Mouse (Mus musculus) skeletal muscle tissue, adult 2 months (tissue): ENCODE data around the gene 5730455P16Rik.
A peak's percentile ranks its signal among the peaks of the same experiment; 100 is the strongest.
"Not testable (repeated sequence)": the region's sequence is repeated elsewhere in the genome, so short reads cannot be mapped to it uniquely, and the experiment has no call there.

ENCODE experiments used
- DNase-seq: peaks from one replicate; pipeline ENCODE4 v3.0.0-alpha.2; 2012; ENCODE audit warnings: low read depth, low spot score

The 5730455P16Rik gene

DNA sequence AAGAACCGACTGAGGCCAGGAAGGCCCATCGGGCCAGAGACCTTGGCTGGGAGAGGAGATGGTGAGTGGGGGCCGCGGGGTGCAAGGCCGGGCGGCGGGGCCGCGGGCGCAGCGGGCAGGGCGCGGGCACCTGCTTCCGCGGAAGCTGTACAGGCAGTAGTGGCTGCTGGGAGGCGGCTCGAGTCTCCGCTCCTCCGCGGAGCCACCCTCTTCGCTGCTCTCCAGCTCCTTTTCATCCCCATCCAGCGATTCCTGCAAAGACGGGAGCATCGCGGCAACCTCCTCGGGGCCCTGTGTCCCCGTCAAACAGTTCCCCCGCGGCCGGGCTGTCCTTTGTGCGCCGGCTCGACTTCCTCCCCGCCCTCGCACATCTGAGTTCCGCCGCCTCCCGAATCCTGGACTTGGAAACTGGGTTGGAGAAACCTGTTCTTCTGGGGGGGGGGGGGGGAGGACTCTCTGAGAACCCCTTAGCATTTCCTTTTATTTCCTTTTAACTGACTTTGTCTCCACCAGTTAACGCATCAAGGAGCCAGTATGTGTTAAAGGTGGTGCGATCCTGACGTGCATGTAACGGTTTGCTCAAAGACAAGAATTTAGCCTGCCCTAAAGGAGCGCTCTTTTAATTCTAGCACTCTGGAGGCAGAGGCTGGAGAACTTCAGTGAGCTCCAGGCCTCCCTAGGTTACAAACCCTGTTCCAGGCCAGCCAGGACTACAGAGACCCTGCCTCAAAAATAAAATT is at the start of gene 5730455P16Rik:
5730455P16Rik (minus strand) TSS at position 323 of the 740 bp plus-strand sequence.
- peak; percentile 54 for DNase-seq

DNA sequence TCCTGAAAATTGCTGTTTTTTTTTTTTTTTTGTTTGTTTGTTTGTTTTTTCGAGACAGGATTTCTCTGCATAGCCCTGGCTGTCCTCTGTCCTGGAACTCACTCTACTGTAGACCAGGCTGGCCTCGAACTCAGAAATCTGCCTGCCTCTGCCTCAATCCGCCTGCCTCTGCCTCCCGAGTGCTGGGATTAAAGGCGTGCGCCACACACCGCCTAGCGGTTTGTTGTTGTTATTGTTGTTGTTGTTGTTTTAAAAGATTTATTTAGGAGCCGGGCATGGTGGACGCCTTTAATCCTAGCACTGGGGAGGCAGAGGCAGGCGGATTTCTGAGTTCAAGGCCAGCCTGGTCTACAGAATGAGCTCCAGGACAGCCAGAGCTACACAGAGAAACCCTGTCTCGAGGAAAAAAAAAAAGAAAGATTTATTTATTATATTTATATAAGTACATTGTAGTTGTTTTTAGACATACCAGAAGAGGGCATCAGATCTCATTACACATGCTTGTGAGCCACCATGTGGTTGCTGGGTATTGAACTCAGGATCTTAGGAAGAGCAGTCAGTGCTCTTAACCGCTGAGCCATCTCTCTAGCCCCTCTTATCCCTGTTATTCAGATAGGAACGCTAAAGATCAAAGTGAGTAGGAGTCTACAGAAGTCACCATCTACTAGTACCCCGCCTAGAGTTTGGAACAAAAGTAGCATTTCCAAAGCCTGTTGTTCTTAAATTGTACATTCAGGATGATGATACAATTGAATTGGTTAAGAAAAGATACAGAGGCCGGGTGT is 48.4 kb upstream of the 5730455P16Rik start:
- DNase-seq = not testable (repeated sequence)

DNA sequence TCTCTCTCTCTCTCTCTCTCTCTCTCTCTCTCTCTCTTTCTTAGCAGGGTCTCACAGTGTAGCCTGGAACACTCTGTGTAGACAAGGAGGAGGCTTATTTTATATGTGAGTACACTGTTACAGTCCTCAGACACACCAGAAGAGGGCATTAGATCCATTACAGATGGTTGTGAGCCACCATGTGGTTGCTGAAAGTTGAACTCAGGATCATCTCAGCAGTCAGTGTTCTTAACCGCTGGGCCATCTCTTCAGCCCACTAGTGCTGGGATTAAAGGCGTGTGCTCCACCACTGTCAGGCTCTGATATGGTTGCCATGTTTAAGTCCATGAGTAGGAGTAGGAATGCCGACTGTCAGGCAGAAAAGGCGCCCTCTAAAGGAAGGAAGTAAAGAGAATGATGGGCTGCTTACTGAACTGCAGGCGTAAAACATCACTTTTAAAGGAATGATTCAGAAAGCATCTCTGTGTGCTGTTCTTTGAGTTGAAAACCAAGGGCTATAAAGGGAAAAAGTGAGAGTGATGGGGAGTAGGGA is 47.5 kb upstream of the 5730455P16Rik start:
- no peak for DNase-seq

- no peak for DNase-seq
Measured at GRCm38 (mm10) chr11:80424691-80425090, 46.9 kb upstream of the 5730455P16Rik start.

DNA sequence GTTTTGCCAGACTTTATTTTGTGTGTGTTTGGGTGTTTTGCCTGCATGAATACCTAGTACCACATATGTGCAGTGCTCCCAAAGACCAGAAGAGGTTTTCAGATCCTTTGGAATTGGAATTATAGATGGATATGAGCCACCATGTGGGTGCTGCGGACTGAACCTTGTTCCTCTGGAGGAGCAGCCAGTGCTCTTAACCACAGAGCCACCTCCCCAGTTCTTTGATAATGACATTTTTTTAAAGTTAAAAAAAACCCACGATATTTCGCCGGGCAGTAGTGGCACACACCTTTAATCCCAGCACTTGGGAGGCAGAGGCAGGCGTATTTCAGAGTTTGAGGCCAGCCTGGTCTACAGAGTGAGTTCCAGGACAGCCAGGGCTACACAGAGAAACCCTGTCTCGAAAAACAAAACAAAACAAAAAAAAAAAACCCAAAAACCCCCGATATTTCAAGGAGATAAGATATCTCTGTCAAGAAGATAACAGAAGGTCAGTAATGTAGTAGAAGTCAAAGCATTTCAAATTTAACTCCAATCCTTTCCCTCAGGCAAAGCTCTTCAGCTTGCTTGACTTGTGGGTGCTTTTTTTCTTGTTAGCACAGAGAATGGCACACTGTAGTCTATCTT is 43.7 kb upstream of the 5730455P16Rik start:
- no peak for DNase-seq

- no peak for DNase-seq
Measured at GRCm38 (mm10) chr11:80420202-80420984, 42.6 kb upstream of the 5730455P16Rik start.

DNA sequence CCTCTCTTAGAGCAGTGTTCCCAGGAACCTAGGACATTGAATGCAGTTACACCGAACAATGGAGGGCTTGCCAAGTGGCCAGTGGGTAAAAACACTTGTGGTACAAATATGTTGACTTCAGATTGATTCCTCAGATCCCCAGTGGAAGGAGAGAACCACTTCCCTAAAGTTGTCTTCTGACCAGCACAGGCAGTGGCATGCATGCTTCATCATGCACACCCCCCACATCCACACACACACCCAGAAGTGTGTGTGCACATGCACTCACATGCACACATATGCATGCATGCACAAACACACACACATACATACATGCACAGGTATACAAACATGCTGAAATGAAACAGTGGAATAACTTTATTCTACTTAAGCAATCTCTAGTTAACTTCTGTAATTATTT is 41.9 kb upstream of the 5730455P16Rik start:
- DNase-seq = no peak

DNA sequence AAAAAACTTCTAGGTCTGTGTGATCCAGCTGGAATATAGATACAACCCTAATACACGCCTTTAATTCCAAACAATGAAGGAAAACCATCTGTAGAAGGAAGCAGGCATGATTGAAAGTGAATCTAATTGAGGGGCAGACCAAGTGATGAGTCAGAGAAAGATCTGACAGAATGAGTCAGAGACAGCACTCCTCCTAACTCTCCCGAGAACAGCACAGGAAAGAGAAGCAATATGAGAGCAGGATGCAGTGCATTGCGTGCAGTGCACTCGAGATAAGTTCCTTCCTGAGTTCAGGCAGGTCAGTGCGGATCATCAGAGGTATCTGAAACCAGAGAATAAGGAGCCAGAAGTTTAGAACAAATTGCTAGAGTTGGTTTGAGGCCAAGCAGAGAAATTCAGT is 39.3 kb upstream of the 5730455P16Rik start:
- DNase-seq = no peak

DNA sequence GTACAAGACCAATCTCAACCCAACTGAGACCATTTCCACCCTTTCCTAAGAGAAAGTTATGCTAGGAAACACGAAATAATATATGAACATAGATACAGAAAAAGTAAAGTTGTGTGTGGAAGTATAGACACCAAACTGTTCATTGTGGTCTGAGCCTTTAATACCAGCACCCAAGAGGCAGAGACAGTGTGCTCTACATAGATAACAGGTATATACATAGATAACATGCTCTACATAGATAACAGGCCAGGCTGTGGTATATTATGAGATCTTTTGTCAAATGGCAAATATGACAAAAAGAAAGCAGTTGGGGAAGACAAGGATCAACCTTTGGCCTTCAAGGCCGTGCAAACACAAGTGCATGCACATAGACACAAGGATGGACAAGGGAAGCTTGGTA is 32.5 kb upstream of the 5730455P16Rik start:
- no peak for DNase-seq

DNA sequence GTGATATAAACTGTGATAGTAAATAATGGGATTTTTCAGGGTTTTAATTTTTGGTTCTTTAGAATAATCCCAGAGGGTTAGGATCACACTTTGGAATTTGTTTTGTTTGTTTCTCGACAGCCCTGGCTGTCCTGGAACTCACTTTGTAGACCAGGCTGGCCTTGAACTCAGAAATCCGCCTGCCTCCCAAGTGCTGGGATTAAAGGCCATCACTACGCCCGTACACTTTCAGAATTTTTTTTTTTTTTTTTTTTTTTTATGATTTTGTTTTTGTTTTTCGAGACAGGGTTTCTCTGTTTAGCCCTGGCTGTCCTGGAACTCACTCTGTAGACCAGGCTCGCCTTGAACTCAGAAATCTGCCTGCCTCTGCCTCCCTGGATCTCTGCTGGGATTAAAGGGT is 30.0 kb upstream of the 5730455P16Rik start:
- not testable (repeated sequence) for DNase-seq

DNA sequence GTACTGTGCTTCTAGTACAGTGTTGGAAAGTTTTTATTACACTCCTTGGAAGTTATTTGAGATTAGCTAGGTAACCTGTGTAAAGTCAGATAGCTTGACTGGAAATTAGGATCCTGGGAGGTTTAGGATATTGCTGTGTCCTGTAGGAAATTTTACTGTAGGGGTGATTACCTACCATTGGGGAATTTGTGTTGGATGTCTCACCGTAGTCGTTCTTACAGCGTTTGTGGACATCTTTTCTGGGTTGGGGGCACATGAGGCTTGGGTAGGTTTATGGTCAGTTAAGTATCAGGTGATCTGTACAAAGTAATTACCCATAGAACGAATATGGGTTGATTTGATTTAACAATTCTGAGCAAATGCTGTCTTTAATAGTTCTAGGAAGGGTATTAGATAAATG is 18.8 kb upstream of the 5730455P16Rik start:
- DNase-seq = no peak

- DNase-seq = no peak
Measured at GRCm38 (mm10) chr11:80395930-80396329, 18.1 kb upstream of the 5730455P16Rik start.

- DNase-seq = no peak
Measured at GRCm38 (mm10) chr11:80391407-80392120, 13.7 kb upstream of the 5730455P16Rik start.

DNA sequence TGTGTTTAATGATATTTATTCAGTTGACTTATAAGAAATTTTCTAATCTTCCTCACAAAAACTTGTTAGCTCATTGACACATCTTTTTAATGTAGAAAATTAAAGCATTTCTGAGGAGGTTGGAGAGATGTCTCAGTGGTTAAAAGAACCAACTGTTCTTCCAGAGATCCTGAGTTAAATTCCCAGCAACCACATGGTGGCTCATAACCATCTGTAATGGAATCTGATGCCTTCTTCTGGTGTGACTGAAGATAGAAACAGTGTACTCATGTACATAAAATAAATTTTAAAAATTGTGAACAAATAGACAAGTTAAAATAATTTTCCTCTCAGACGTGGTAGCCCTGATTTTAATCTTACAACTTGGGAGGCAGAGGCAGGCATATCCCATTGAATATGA is 12.1 kb upstream of the 5730455P16Rik start:
- DNase-seq = no peak

GRCm38 (mm10) chr11:80386790-80387189 is 9.0 kb upstream of the 5730455P16Rik start:
- DNase-seq = no peak

DNA sequence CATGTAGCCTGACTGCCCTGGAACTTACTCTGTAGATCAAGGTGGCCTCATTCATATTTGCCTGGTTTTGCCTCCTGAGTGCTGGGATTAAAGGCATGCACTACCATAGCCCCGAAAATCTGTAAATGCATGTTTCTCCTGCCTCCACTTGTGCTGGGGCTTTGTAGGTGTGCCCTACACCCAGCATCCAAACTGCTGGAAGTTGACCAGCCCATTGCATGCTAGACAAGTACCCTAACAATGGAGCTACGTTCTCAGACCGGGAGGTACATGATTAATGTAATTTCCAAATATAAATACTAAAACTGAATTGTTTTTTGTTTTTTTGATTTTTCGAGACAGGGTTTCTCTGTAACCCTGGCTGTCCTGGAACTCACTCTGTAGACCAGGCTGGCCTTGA is 7.2 kb upstream of the 5730455P16Rik start:
- DNase-seq = no peak

DNA sequence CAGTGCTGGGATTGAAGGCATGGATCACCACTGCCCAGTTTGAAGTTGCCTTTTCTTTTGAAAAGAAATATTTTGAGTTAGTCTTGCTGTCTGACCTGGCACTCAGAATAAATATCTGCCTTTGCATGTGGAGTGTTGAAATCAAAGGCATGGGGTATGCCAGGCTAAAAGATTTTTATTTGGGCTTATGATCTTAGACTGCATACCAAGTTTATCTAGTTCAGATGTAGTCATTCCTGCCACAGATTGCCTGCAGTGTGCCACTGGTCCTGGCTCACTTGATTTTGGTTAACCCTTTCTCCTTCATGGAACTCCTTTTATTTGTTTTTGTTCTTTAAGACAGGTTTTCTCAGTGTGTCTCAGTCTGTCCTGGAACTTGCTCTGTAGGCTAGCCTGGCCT is 6.6 kb upstream of the 5730455P16Rik start:
- no peak for DNase-seq

DNA sequence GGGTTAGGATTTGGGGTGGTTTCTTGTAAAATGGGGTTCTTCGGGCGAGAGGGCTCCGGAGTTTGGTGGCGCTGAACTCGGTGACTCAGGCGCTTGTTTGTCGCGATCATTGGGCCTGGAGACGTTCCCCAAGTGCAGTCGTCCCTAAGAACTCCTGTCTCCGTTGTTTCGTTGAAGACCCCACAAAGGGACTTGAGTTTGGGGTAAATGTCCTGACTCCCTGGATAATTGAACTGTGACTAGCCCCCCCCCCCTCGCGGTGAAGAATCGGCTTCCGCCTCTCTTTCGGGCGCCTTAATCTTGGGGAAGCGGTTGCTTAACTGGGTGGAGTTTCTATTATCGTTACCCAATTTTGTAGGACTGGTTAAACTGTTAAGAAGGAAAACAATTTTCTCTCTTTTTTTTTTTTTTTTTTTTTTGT is 5.8 kb upstream of the 5730455P16Rik start:
- DNase-seq = peak; percentile 32

DNA sequence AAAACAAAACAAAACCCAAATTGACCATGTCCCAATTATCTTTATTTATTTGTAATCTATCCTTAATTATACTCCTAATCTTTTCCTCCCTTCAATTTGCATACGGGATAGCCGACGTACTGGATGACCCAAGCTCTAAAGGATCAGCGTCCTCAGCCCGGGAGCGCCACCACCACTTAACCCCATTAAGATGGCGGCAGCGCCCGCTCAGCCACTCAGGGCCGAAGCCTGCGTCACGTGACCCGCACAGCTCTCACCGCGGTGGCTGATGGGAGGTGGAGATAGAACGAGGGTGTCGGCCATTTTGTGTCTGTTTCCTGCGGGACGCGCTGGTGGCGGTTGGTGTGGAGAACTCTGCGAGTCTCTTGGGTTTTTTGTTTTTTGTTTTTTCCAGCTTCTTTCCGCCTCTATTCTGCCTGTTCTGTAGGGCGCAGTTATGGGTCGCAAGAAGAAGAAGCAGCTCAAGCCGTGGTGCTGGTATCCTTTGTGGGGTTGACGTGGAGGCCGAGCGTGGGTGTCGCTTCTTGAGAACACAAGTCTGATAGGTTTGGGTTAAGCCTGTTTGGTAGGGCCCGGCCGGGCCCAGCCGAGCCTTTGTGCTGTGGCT is 5.3 kb upstream of the 5730455P16Rik start, which contains the start of gene Zfp207:
Zfp207 (plus strand) TSS at position 261 of the 607 bp plus-strand sequence.
- peak; percentile 95 for DNase-seq

GRCm38 (mm10) chr11:80382626-80383018 is 4.8 kb upstream of the 5730455P16Rik start:
- DNase-seq = peak; percentile 36
